Mouse (Mus musculus): ENCODE results near the gene Rcan2.

- no peak for TF ChIP-seq GATA1 (IDR thresholded peaks at IDR 0.05; ENCODE audit: low read length)
- no peak for TF ChIP-seq TAL1 (IDR thresholded peaks at IDR 0.05; ENCODE audit: low read length)
Measured at GRCm38 (mm10) chr17:44020707-44021220, 219.6 kb downstream of the Rcan2 start.
